Mouse (Mus musculus): ENCODE results near the gene Mecom. TPM values are rescaled to one million over a fixed set of nuclear protein-coding genes. Genes with fewer than 3 reads are reported as not detected.

The Mecom gene
- polyA plus RNA-seq, 1 experiment, result 3.2 TPM

DNA sequence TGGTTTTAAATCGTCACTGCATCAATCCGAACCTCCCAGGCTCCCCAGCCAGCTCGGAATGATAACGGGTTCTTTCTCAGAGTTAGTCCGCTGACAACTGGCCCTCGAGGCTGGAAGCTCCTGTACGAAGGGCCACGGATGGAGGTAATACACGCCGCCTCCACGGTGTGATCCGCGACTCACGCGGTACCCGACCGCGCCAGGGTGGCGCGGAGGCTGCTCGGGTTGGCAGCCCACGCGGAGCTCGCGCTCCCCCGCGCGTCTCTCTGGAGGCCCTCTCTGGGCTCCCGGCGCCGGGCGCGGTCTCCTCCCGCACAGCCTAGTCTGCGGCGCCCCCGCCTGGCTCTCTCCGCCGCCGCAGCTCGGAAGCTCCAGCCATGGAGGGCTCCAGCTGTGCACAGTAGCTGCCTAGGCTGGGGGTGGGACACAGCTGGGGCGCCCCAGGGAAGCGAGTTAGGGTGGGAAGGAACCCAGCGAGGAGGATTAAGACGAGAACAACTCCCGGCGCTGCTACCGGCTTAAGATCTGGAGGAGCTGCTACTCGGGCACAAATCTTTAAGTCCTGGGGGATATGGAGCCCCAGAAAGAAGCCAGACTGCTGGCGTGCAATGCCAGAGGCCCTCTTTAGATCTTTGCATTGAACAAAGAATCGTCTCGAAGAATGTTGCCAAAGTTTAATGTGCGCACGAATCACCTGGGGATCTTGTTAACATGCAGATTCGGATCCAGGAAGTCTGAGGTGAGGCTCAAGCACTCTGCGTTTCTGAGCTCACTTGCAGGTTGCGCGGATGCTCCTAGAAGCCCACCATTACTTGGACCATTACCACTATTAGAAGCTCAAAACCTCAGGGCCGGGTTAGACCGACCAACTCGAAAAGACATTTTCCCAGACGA, 32.7 kb downstream of the Mecom start:
- no peak overlapping the region for H3K4me3 ChIP-seq (ENCODE audit: insufficient read depth, low read length)
- no peak for TF ChIP-seq POLR2A (IDR thresholded peaks at IDR 0.05; ENCODE audit: extremely low read depth, insufficient read depth, low read length)
- TF ChIP-seq CTCF (IDR thresholded peaks at IDR 0.05; ENCODE audit: extremely low read depth, insufficient read depth, low read length), result no peak
- no peak overlapping the region for H3K27ac ChIP-seq (ENCODE audit: insufficient read depth, low read length)
- no peaks in the 10 kb centered on the region for H3K4me1 ChIP-seq (ENCODE audit: control insufficient read depth, insufficient read depth, low read length)

DNA sequence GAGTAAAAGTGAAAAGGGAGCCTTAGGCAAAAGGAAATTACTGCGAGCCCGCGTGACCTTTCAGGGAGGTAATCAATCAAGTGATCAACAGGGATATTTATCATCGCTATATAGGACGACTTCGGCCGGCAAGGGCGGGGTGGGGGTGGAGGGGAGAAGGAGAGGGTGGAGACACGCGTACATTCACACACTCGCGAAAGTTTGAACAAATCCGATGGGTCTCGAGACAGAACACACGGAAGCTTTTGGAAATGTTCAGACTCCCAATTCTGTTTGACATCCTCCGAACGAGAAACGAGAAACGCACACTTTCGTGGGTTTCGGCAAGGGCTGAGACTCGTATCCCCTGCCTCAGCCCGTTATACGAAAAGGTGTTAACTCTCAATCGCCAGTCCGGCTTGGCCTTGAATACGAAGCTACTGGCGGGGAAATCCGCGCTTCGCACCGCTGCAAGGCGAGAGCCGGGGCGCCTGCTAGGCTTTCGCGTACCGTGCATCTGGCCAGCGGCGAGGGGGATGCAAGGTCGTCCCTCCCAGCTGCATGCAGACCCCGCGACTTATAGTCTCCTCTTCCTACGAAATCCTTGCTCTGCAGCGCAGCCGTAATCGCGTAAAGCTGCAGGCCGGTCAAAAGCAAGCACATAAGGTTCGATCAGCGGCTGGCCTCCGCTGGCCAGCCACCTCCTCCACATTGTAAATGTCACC, 33.6 kb downstream of the Mecom start:
- H3K27ac ChIP-seq (ENCODE audit: insufficient read depth, low read length), result no peak overlapping the region
- TF ChIP-seq CTCF (IDR thresholded peaks at IDR 0.05; ENCODE audit: extremely low read depth, insufficient read depth, low read length) (no peak), POLR2A (IDR thresholded peaks at IDR 0.05; ENCODE audit: extremely low read depth, insufficient read depth, low read length) (no peak)
- H3K4me1 ChIP-seq (ENCODE audit: control insufficient read depth, insufficient read depth, low read length), result no peaks in the 10 kb centered on the region
- H3K4me3 ChIP-seq (ENCODE audit: insufficient read depth, low read length), result no peak overlapping the region

DNA sequence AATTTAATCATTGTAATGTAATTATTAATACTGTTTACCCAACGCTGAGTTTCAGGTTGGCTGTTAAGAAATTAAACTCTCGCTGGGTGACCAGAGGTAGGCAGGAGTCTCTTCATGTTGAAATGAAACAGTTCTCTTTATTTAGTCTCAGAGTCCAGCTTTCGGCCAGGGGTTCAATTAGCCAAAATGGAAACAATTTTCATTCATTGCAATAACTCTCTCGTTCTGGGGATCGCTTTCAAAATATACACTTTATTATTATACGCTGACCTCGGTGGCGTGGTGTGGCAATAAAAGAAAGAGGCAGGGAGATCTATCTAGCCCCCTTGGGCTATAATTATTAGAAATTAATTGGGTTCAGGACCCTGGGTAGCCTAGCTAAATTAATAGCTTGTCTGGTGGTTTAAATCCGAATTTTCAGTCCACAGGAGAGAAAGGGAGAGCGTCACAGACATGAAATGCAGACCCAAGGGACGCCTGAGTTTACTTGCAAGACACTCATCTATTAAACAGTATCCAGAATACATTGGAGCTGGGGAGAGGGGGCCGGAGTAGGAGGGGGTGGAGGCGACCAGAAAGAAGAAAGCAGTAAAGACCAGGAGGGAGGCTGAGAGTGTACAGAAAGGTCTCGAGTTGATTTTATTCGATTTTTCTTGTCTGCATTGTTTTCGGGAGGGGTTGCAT, 34.4 kb downstream of the Mecom start:
- H3K4me1 ChIP-seq (ENCODE audit: control insufficient read depth, insufficient read depth, low read length), result no peaks in the 10 kb centered on the region
- H3K27ac ChIP-seq (ENCODE audit: insufficient read depth, low read length), result no peak overlapping the region
- TF ChIP-seq POLR2A (IDR thresholded peaks at IDR 0.05; ENCODE audit: extremely low read depth, insufficient read depth, low read length) (no peak), CTCF (IDR thresholded peaks at IDR 0.05; ENCODE audit: extremely low read depth, insufficient read depth, low read length) (no peak)
- H3K4me3 ChIP-seq (ENCODE audit: insufficient read depth, low read length), result no peak overlapping the region

DNA sequence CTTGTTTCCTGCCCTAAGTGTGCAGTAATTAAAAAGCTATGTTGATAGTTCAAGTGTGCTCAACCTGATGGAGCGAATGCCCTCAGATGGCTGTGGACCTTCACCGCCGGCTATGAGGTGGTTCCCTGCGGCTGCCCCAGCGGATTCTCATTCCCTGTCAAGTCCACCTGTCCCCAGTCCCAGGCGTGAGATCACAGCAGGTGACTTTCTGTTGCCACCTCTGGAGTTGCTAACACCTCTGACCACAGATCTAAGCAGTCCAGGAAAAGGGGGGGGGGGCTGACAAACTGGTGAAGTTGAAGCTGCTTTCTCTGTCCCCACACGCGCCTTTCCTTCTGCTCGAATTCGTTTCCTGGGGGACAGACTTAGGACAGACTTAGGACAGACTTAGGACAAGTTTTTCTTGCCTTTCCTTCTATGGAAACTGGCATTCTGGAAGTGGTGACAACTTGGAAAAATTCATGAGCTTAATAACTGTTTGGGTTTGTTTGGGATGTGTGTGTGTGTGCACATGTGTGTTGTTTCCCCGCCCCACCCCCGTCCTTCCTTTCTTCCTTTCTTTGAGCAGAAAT, 35.3 kb downstream of the Mecom start:
- Histone ChIP-seq H3K4me3 (ENCODE audit: insufficient read depth, low read length) (no peak overlapping the region), H3K27ac (ENCODE audit: insufficient read depth, low read length) (no peak overlapping the region), H3K4me1 (ENCODE audit: control insufficient read depth, insufficient read depth, low read length) (no peaks in the 10 kb centered on the region)
- TF ChIP-seq POLR2A (IDR thresholded peaks at IDR 0.05; ENCODE audit: extremely low read depth, insufficient read depth, low read length) (no peak), CTCF (IDR thresholded peaks at IDR 0.05; ENCODE audit: extremely low read depth, insufficient read depth, low read length) (no peak)

DNA sequence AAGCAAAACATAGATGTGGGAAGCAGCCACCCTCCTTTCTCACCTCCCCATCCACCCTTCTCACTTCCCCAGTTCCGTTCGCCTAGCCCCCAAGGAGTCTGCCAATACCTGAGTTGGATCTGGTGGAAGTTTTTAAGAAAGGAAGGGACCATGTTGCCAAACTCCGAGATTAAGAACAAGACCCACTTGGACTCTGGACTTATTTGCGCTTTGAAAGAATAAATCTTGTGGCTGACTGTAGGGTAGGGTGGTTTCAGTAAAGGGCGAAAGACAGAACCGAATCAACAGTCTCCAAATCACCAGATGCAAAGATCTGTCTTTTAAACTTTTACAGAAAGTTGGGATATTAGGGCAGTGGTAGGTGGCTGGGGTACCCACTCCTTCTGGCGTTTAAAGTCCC, 36.0 kb downstream of the Mecom start:
- Histone ChIP-seq H3K27ac (ENCODE audit: insufficient read depth, low read length) (no peak overlapping the region), H3K4me1 (ENCODE audit: control insufficient read depth, insufficient read depth, low read length) (no peaks in the 10 kb centered on the region), H3K4me3 (ENCODE audit: insufficient read depth, low read length) (no peak overlapping the region)
- no peak for TF ChIP-seq POLR2A (IDR thresholded peaks at IDR 0.05; ENCODE audit: extremely low read depth, insufficient read depth, low read length)
- no peak for TF ChIP-seq CTCF (IDR thresholded peaks at IDR 0.05; ENCODE audit: extremely low read depth, insufficient read depth, low read length)

DNA sequence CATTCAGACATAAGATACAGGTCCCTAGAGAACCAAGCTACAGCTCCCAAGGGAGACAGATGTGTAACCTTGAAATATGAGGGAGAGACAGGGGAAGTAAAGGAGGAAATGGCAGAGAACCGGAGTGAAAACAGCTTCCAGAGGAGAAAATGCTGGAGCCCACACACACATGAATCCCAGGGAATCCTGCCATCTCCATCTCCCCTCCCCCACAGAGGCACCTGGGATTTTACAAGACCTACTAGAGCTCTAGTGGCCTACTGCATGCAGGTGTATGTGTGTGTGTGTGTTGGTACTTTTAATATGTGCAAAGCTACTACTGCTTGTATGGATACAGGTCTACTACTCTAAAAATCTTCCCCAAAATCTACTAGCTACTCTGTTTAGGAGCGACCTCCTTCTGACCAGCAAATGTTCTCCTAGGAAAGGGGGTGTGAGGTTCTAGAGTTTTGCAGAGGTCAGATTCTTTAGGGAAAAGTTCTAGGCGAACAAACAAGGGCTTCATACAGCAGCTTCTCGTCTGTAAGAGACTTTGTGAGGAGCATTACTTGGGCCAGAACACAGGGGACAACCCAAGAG, 36.7 kb downstream of the Mecom start:
- no peak overlapping the region for H3K27ac ChIP-seq (ENCODE audit: insufficient read depth, low read length)
- TF ChIP-seq CTCF (IDR thresholded peaks at IDR 0.05; ENCODE audit: extremely low read depth, insufficient read depth, low read length), result no peak
- no peak for TF ChIP-seq POLR2A (IDR thresholded peaks at IDR 0.05; ENCODE audit: extremely low read depth, insufficient read depth, low read length)
- no peak overlapping the region for H3K4me3 ChIP-seq (ENCODE audit: insufficient read depth, low read length)
- no peaks in the 10 kb centered on the region for H3K4me1 ChIP-seq (ENCODE audit: control insufficient read depth, insufficient read depth, low read length)

DNA sequence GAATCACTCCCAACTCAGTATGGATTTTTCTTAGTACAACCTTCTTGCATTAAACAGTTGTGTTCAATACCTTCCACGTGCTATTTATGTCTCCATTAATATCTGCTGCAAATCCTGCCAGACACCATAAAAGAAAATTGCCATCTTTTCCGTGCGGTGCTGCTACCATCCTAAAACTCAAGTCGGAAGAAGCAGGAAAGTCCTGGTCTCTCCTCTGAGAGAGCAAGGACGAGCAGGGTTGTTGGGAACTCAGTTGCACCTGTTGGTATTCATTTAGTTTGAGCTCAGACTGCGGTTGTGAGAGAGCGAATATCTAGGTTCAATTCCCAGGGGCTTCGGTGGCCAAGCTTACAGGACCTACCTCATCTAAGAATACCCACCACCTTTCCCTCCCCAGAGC, 37.2 kb downstream of the Mecom start:
- no peaks in the 10 kb centered on the region for H3K4me1 ChIP-seq (ENCODE audit: control insufficient read depth, insufficient read depth, low read length)
- no peak for TF ChIP-seq POLR2A (IDR thresholded peaks at IDR 0.05; ENCODE audit: extremely low read depth, insufficient read depth, low read length)
- TF ChIP-seq CTCF (IDR thresholded peaks at IDR 0.05; ENCODE audit: extremely low read depth, insufficient read depth, low read length), result no peak
- no peak overlapping the region for H3K4me3 ChIP-seq (ENCODE audit: insufficient read depth, low read length)
- H3K27ac ChIP-seq (ENCODE audit: insufficient read depth, low read length), result no peak overlapping the region

DNA sequence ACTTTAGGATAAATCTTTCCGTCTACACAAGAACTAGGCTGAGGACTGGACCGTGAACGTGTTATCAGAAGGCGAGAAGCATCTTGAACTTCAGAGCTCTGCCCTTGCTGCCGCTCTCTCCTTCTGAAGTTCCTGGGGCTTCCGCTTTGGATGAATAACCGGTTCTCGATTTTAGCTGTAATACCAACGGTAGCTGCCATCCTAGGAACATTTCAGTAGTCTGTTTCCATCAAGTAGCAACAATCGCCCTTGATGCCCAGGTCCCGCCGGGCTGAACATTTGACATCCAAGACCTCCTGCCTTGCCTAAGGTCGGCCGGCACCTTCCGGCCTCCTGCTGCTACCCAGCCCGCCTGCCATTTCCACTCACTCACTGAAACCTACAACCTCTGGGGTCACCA, 37.7 kb downstream of the Mecom start:
- no peak overlapping the region for H3K4me3 ChIP-seq (ENCODE audit: insufficient read depth, low read length)
- H3K27ac ChIP-seq (ENCODE audit: insufficient read depth, low read length), result no peak overlapping the region
- TF ChIP-seq CTCF (IDR thresholded peaks at IDR 0.05; ENCODE audit: extremely low read depth, insufficient read depth, low read length) (no peak), POLR2A (IDR thresholded peaks at IDR 0.05; ENCODE audit: extremely low read depth, insufficient read depth, low read length) (no peak)
- no peaks in the 10 kb centered on the region for H3K4me1 ChIP-seq (ENCODE audit: control insufficient read depth, insufficient read depth, low read length)

All from cortical plate, adult 2 months (tissue).